Mouse (Mus musculus) gastrocnemius, adult 18-20 months (tissue): ENCODE data around the gene Dlx4. TPM values are rescaled to one million over a fixed set of nuclear protein-coding genes. Genes with fewer than 3 reads are reported as not detected.

ENCODE experiments used
- DNase-seq: peaks from one replicate; pipeline ENCODE4 v3.0.0; 2021; ENCODE audit warnings: low spot score
- total RNA-seq, 2 experiments: library from RNA; stranded (reverse); gene quantifications; 2 replicates each; pipeline ENCODE4 v1.2.3; 2021

The Dlx4 gene
- total RNA-seq, 2 experiments from 2014 or later, result not detected

- DNase-seq, result no peak
Measured at GRCm38 (mm10) chr11:95104266-95104665, 41.8 kb downstream of the Dlx4 start.

- DNase-seq, result no peak
Measured at GRCm38 (mm10) chr11:95102161-95102904, 43.7 kb downstream of the Dlx4 start.

GRCm38 (mm10) chr11:95101071-95101788 is 44.8 kb downstream of the Dlx4 start:
- DNase-seq, result no peak

GRCm38 (mm10) chr11:95100393-95100792 is 45.7 kb downstream of the Dlx4 start:
- DNase-seq, result no peak

GRCm38 (mm10) chr11:95098346-95099095 is 47.5 kb downstream of the Dlx4 start:
- no peak for DNase-seq

- DNase-seq, result no peak
Measured at GRCm38 (mm10) chr11:95097889-95098288, 48.2 kb downstream of the Dlx4 start.

GRCm38 (mm10) chr11:95096608-95097373 is 49.3 kb downstream of the Dlx4 start:
- DNase-seq, result no peak

- no peak for DNase-seq
Measured at GRCm38 (mm10) chr11:95095596-95095995, 50.5 kb downstream of the Dlx4 start.

GRCm38 (mm10) chr11:95093077-95093476 is 53.0 kb downstream of the Dlx4 start:
- no peak for DNase-seq

Other genes starting within 250 kb of the Dlx4 start
- gene Col1a1, start 210.0 kb downstream of the Dlx4 start, total RNA-seq, result 10 to 100 TPM; 64.6 to 65.0 TPM
- gene Hils1, start 178.7 kb downstream of the Dlx4 start, total RNA-seq, result not detected
- gene Sgca, start 169.9 kb downstream of the Dlx4 start, total RNA-seq, result 100 to 1,000 TPM; 283 to 304 TPM
- 10 to 100 TPM; 16.1 to 24.5 TPM for gene Ppp1r9b, start 155.2 kb downstream of the Dlx4 start, total RNA-seq
- under 1 TPM; 0.34 to 0.52 TPM for gene Samd14, start 136.4 kb downstream of the Dlx4 start, total RNA-seq
- 100 to 1,000 TPM; 514 to 515 TPM for gene Pdk2, start 104.9 kb downstream of the Dlx4 start, total RNA-seq
- 1 to 10 TPM; 4.7 to 5.0 TPM for gene Itga3, start 69.5 kb downstream of the Dlx4 start, total RNA-seq
- not detected for gene Dlx3, start 26.1 kb downstream of the Dlx4 start, total RNA-seq
- gene Tac4, start 115.3 kb upstream of the Dlx4 start, total RNA-seq, result not detected
- gene Kat7, start 164.0 kb upstream of the Dlx4 start, total RNA-seq, result 10 to 100 TPM; 19.7 to 23.9 TPM
- 1 to 10 TPM; 1.6 to 2.6 TPM for gene Fam117a, start 190.8 kb upstream of the Dlx4 start, total RNA-seq
- 10 to 100 TPM; 43.9 to 44.1 TPM for gene Slc35b1, start 238.4 kb upstream of the Dlx4 start, total RNA-seq